Mouse (Mus musculus) lung, adult 2 months (tissue): ENCODE results near the gene Wdr43.

Experiments
- CTCF ChIP-seq: fragments of 200-500 bp; IDR thresholded peaks from 2 replicates; pipeline ENCODE4 v1.5.1; 2011; ENCODE audit warnings: mild to moderate bottlenecking, low read length, control low read depth; ENCODE audit not compliant: insufficient read depth
- POLR2A ChIP-seq: fragments of 200-500 bp; IDR thresholded peaks from 2 replicates; pipeline ENCODE4 v1.6.1; 2011; ENCODE audit warnings: low read depth, mild to moderate bottlenecking, control low read depth, low read length, borderline replicate concordance; ENCODE audit errors: extremely low read depth

DNA sequence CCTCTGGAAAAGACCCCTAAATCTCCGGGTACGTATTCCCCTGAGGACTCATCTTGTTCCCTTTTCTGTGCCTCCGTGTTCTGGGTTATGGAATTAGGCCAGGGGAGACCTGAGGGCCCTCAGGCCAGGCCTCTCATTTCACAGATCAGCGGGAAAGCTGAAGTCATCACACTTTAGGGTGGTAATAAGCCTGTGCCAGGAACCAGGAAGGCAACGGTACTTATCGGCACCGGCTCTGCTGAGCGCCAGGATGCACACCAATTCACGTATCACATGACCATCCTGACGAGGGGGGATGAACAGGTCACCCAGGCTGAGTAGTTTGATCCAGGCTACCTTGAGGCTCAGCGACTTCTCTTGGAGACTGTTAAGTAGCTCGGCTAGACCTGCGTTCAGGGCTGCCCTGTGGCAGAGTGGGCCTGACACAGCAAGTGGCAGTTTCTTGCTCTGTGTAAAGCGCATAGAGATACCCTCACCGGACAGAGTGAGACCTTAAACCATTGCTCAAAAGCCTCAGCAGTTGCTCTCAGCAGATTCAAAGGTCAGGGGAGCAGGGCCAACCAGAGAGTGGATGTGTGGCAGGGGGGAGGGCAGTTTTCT, 80.1 kb downstream of the Wdr43 start:
- TF ChIP-seq POLR2A (no peak), CTCF (no peak)
